Mouse (Mus musculus) kidney, embryonic 16.5 days (tissue): ENCODE results near the gene Xrcc5. TPM values are rescaled to one million over a fixed set of nuclear protein-coding genes. Genes with fewer than 3 reads are reported as not detected.

ENCODE experiments used
- ATAC-seq: fragments of 200-750 bp; cut with Nextera tagmentation; 2 replicates; pipeline ENCODE4 v1.8.0; 2017; ENCODE audit warnings: moderate TSS enrichment; ENCODE audit not compliant: low FRiP score, low TSS enrichment
- H3K27ac ChIP-seq: fragments of 300-500 bp; sonication (generic); 2 replicates; pipeline ENCODE4 v1.5.1; 2014; ENCODE audit warnings: low read length
- H3K27me3 ChIP-seq: fragments of 300-500 bp; sonication (generic); 2 replicates; pipeline ENCODE4 v1.6.1; 2014; ENCODE audit warnings: low read length, control low read depth, mixed read lengths; ENCODE audit not compliant: insufficient read depth
- H3K36me3 ChIP-seq: fragments of 300-500 bp; sonication (generic); 2 replicates; pipeline ENCODE4 v1.6.1; 2014; ENCODE audit warnings: low read length, control low read depth, mixed read lengths; ENCODE audit not compliant: insufficient read depth
- H3K4me1 ChIP-seq: fragments of 300-500 bp; sonication (generic); 2 replicates; pipeline ENCODE4 v1.6.1; 2014; ENCODE audit warnings: low read length, control low read depth, mixed read lengths; ENCODE audit not compliant: insufficient read depth
- H3K4me2 ChIP-seq: fragments of 300-500 bp; sonication (generic); replicated peaks from 2 replicates; pipeline ENCODE4 v1.6.1; 2014; ENCODE audit warnings: low read depth, low read length
- H3K4me3 ChIP-seq: fragments of 300-500 bp; sonication (generic); 2 replicates; pipeline ENCODE4 v1.5.1; 2014; ENCODE audit warnings: mild to moderate bottlenecking, low read length
- H3K9ac ChIP-seq: fragments of 300-500 bp; sonication (generic); replicated peaks from 2 replicates; pipeline ENCODE4 v1.6.1; 2014; ENCODE audit warnings: low read length
- H3K9me3 ChIP-seq: fragments of 300-500 bp; sonication (generic); 2 replicates; pipeline ENCODE4 v1.6.1; 2016; ENCODE audit warnings: low read length, control low read depth
- WGBS: fragments of 180-500 bp; shearing (Covaris S2); extraction: QIAGEN DNeasy Blood & Tissue Kit; methylation state at CpG from one replicate; pipeline ENCODE4 v1.1.7; 2014; 5-methylcytosine and 5-hydroxymethylcytosine counted together
- polyA plus RNA-seq: library from polyadenylated mRNA; unstranded; fragments of >200 nt; fragmentation: Nextera tagmentation; extraction: Ambion mirVana; gene quantifications from 2 replicates; pipeline ENCODE4 v1.2.1, GENCODE M21; 2015

Xrcc5 gene
- polyA plus RNA-seq = 55.1 and 58.5 TPM in 2 replicates

GRCm38 (mm10) chr1:72307317-72307798 is at the start of gene Xrcc5:
Xrcc5 (plus strand) TSS chr1:72307421.
- H3K4me3 ChIP-seq = peak within 1 kb of the TSS; percentile 76
- H3K36me3 ChIP-seq = 0 out of 2 replicates have a peak, but pooled peaks cover 6% of the 10 kb centered on the region
- 0% methylated on average over 21 of the region's 21 CpGs for WGBS
- no peaks in the 10 kb centered on the region for H3K27me3 ChIP-seq
- H3K4me1 ChIP-seq = peaks cover 19% of the 10 kb centered on the region
- ATAC-seq = peak; percentile 98
- H3K4me2 ChIP-seq = peak within 1 kb of the TSS; percentile 66
- peak within 1 kb of the TSS; percentile 92 for H3K27ac ChIP-seq
- peak within 1 kb of the TSS; percentile 88 for H3K9ac ChIP-seq
- H3K9me3 ChIP-seq = no peaks in the 10 kb centered on the region

- no peaks in the 10 kb centered on the region for H3K9me3 ChIP-seq
- H3K9ac ChIP-seq = no peak overlapping the region
- peaks cover 12% of the 10 kb centered on the region for H3K36me3 ChIP-seq
- ATAC-seq = no peak
- no peaks in the 10 kb centered on the region for H3K4me1 ChIP-seq
- WGBS = 93% methylated on average over 3 of the region's 3 CpGs
- no peak overlapping the region for H3K4me2 ChIP-seq
- no peak overlapping the region for H3K27ac ChIP-seq
- no peak overlapping the region for H3K4me3 ChIP-seq
- no peaks in the 10 kb centered on the region for H3K27me3 ChIP-seq
These were observed 44.1 kb upstream of the Xrcc5 start for GRCm38 (mm10) chr1:72263099-72263498.

GRCm38 (mm10) chr1:72278085-72278484 is 29.1 kb upstream of the Xrcc5 start:
- Histone ChIP-seq H3K4me2 (no peak overlapping the region), H3K27ac (no peak overlapping the region), H3K27me3 (no peaks in the 10 kb centered on the region), H3K9ac (no peak overlapping the region), H3K36me3 (peaks cover 30% of the 10 kb centered on the region), H3K9me3 (peaks cover 5% of the 10 kb centered on the region; the same call in 1 of the 2 replicates), H3K4me1 (no peaks in the 10 kb centered on the region), H3K4me3 (no peak overlapping the region)
- no peak for ATAC-seq
- WGBS = 83% methylated on average over 3 of the region's 3 CpGs

GRCm38 (mm10) chr1:72282604-72283003 is 24.6 kb upstream of the Xrcc5 start:
- Histone ChIP-seq H3K9me3 (no peaks in the 10 kb centered on the region), H3K27me3 (no peaks in the 10 kb centered on the region), H3K4me2 (no peak overlapping the region), H3K4me1 (peaks cover 7% of the 10 kb centered on the region; the same call in 1 of the 2 replicates), H3K4me3 (no peak overlapping the region), H3K36me3 (no peaks in the 10 kb centered on the region), H3K9ac (no peak overlapping the region), H3K27ac (no peak overlapping the region)
- ATAC-seq = no peak
- 52% methylated on average over 1 of the region's 1 CpGs for WGBS

GRCm38 (mm10) chr1:72283992-72284485 is 23.2 kb upstream of the Xrcc5 start, which contains the start of the genes Pecr and Tmem169:
Pecr (minus strand) TSS chr1:72284314.
Tmem169 (plus strand) TSS chr1:72284369.
- under 1% methylated on average over 30 of the region's 30 CpGs for WGBS
- Histone ChIP-seq H3K27me3 (no peaks in the 10 kb centered on the region), H3K9ac (peak within 1 kb of the TSS; percentile 81), H3K9me3 (no peaks in the 10 kb centered on the region), H3K27ac (peak within 1 kb of the TSS; percentile 68), H3K4me1 (peaks cover 7% of the 10 kb centered on the region; the same call in 1 of the 2 replicates), H3K4me3 (peak within 1 kb of the TSS; percentile 74), H3K4me2 (peak within 1 kb of the TSS; percentile 89), H3K36me3 (no peaks in the 10 kb centered on the region)
- peak; percentile 98 for ATAC-seq

- peak overlapping the region; percentile 89 for H3K4me2 ChIP-seq
- H3K27ac ChIP-seq = no peak overlapping the region
- peak overlapping the region; percentile 74 for H3K4me3 ChIP-seq
- H3K9ac ChIP-seq = peak overlapping the region; percentile 55
- 4% methylated on average over 5 of the region's 5 CpGs for WGBS
- H3K27me3 ChIP-seq = no peaks in the 10 kb centered on the region
- peaks cover 7% of the 10 kb centered on the region; the same call in 1 of the 2 replicates for H3K4me1 ChIP-seq
- 0 out of 2 replicates have a peak, but pooled peaks have one; percentile 14 for ATAC-seq
- no peaks in the 10 kb centered on the region for H3K36me3 ChIP-seq
- no peaks in the 10 kb centered on the region for H3K9me3 ChIP-seq
These were observed 22.7 kb upstream of the Xrcc5 start for GRCm38 (mm10) chr1:72284539-72284938.

- Histone ChIP-seq H3K36me3 (no peaks in the 10 kb centered on the region), H3K4me3 (no peak overlapping the region), H3K4me1 (peaks cover 7% of the 10 kb centered on the region; the same call in 1 of the 2 replicates), H3K27me3 (no peaks in the 10 kb centered on the region), H3K9ac (0 out of 2 replicates have a peak overlapping the region, but pooled peaks have one; percentile 27), H3K27ac (peak overlapping the region; percentile 91), H3K9me3 (no peaks in the 10 kb centered on the region), H3K4me2 (no peak overlapping the region)
- 28% methylated on average over 5 of the region's 5 CpGs for WGBS
- ATAC-seq = no peak
These were observed 20.3 kb upstream of the Xrcc5 start for GRCm38 (mm10) chr1:72286904-72287303.

GRCm38 (mm10) chr1:72287893-72288292 is 19.3 kb upstream of the Xrcc5 start:
- Histone ChIP-seq H3K36me3 (no peaks in the 10 kb centered on the region), H3K4me2 (no peak overlapping the region; the same call in 1 of the 2 replicates), H3K4me1 (peaks cover 7% of the 10 kb centered on the region; the same call in 1 of the 2 replicates), H3K27me3 (no peaks in the 10 kb centered on the region), H3K27ac (peak overlapping the region; percentile 91), H3K4me3 (no peak overlapping the region), H3K9ac (no peak overlapping the region), H3K9me3 (no peaks in the 10 kb centered on the region)
- 64% methylated on average over 4 of the region's 4 CpGs for WGBS
- ATAC-seq = peak; percentile 12; the same call in 1 of the 2 replicates

GRCm38 (mm10) chr1:72288527-72289150 is 18.6 kb upstream of the Xrcc5 start:
- WGBS = 60% methylated on average over 4 of the region's 4 CpGs
- H3K4me1 ChIP-seq = peaks cover 7% of the 10 kb centered on the region; the same call in 1 of the 2 replicates
- H3K27ac ChIP-seq = peak overlapping the region; percentile 91
- no peaks in the 10 kb centered on the region for H3K36me3 ChIP-seq
- H3K4me2 ChIP-seq = no peak overlapping the region
- no peak overlapping the region for H3K4me3 ChIP-seq
- no peak overlapping the region for H3K9ac ChIP-seq
- H3K9me3 ChIP-seq = no peaks in the 10 kb centered on the region
- ATAC-seq = no peak
- no peaks in the 10 kb centered on the region for H3K27me3 ChIP-seq

- Histone ChIP-seq H3K36me3 (no peaks in the 10 kb centered on the region), H3K4me1 (peaks cover 7% of the 10 kb centered on the region; the same call in 1 of the 2 replicates), H3K9me3 (no peaks in the 10 kb centered on the region), H3K4me3 (no peak overlapping the region), H3K4me2 (no peak overlapping the region), H3K9ac (no peak overlapping the region), H3K27ac (no peak overlapping the region), H3K27me3 (no peaks in the 10 kb centered on the region)
- ATAC-seq = no peak
- 91% methylated on average over 4 of the region's 4 CpGs for WGBS
These were observed 16.3 kb upstream of the Xrcc5 start for GRCm38 (mm10) chr1:72290896-72291295.
